Mouse (Mus musculus): Measurements from ENCODE around the gene Vdr.
"Not testable (repeated sequence)": the region's sequence is repeated elsewhere in the genome, so short reads cannot be mapped to it uniquely, and the experiment has no call there.

The Vdr gene

DNA sequence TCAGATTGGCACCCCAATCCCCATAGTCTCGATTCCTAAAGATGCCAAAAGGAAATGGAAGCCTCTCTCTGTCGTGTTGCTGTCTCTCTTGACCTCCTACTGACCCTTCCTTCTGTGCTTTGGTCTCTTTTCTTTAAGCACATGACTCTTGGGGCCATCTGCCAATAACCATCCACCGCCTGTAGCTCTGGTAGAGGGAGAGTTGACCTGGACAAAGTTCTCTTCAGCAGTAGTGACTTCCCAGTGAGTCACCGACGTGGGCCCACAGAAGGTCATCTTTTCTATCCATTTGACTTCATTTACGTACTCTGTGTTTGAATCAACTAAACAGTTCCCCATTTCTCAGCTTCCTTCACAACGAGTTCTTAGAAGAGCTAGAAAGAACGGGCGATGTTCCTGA, 30.0 kb downstream of the Vdr start:
- no peak for DNase-seq (ENCODE audit: low spot score in 2 of 2)

GRCm38 (mm10) chr15:97878696-97879328, 31.6 kb downstream of the Vdr start:
- no peak for DNase-seq (ENCODE audit: low spot score in 2 of 2)

- DNase-seq (ENCODE audit: low spot score in 2 of 2): no peak
These were observed 34.6 kb downstream of the Vdr start for GRCm38 (mm10) chr15:97875784-97876183.

- no peak for DNase-seq (ENCODE audit: low spot score in 2 of 2)
These were observed 36.7 kb downstream of the Vdr start for GRCm38 (mm10) chr15:97873717-97874116.

- no peak for DNase-seq (ENCODE audit: low spot score in 2 of 2)
These were observed 38.3 kb downstream of the Vdr start for GRCm38 (mm10) chr15:97872161-97872560.

DNA sequence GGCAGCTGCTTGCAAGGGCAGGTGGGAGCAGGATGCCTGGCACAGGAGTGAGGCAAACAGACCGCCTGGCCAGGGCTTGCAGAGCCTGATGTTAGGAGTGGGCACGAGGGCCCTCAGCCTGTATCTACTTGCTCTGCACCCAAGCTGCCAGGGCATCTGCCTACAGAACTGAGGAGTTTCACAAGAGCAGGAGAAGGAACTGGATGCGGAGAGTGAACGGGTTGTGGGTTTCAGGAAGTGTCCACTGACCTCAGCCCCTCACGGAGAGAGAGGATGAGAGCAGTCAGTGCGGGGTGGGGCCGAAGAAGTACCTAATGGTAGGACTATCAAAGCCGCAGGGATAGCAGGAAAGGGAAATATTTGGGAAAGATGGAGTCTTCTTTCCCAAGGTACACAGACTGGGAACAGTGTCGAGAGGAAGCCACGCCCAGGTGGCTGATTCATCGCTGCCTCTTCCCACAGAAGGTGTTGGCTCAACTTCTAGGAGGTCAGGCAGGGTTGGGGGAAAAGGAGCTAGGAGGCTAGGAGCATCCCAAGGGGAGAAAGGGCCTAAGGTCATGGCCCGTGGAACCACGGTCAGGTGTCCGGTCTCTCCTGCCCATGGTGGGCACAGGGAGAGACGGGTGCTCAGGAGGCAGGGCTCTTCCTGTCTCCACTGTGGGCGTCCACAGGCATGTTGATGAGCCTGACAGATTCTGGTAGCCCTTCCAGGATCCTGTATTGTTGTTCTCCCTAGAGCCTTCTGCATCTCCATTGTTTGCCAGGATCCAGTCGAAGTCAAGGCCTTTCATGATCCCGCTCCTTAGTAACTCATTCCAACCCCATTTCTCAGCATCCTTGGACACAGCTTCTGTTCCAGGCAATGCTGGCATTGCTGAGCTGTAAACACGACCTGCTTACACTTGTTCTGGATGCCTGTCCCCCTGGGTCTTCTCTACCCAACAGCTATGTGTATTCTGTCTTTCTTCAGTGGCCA, 39.1 kb downstream of the Vdr start:
- no peak for DNase-seq (ENCODE audit: low spot score in 2 of 2)

GRCm38 (mm10) chr15:97870116-97870515, 40.3 kb downstream of the Vdr start:
- not testable (repeated sequence) for DNase-seq (ENCODE audit: low spot score in 2 of 2)

DNA sequence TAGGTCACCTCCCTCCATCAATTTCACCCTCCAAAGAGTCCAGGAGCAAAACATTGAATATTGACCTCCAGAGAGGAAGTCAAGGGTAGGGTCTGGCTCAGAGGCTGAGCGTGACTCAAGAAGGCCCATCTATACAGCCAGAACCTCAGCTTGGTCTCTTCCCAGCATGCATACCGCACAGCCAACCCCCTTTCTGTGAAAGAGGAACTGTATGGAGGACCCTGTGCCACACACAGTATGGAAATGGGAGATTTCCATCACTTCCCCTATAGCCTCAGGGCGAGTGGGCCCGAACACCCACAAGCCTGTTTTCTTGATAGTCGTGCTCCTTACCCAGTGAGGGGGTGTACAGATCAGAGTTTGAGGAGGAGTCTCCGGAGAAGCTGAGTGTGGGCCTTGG, 41.4 kb downstream of the Vdr start:
- DNase-seq (ENCODE audit: low spot score in 2 of 2): no peak

DNA sequence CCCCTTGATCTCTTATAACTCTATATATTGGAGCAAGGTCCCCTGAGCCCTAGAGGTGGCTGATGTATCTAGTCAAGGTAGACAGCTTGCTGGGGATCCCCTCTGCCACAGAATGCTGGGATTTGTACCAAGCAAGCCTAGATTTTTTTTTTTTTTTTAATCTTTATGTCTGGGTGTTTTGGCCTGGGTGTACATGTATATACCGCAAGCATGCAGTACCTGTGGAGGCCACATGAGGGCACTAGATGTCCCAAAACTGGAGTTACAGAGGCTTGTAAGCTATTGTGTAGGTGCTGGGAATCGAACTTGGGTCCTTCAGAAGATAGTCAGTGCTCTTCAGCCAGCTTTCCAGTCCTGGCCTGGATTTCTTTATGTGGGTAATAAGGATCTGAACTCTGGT, 44.4 kb downstream of the Vdr start:
- DNase-seq (ENCODE audit: low spot score in 2 of 2): no peak

DNA sequence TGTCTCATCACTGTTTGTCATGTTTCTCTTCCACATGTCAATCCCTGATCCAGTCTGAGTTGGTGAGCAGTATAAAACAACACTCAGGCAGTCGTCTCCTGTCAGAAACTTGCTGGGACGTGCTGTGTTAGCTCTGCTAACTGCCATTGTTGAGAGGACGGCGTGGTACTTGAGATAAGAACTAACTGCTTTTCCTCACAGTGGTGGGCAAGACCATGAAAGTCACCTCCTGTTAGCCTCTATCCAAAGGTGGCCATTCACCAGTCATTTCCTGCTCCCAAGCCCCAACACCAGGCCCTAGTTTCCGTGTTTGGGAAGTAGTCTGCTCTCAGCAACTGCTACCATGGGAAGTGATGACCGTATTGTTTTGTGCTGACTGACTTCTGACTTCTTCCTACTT, 45.3 kb downstream of the Vdr start:
- no peak for DNase-seq (ENCODE audit: low spot score in 2 of 2)

GRCm38 (mm10) chr15:97864361-97865045, 45.9 kb downstream of the Vdr start:
- DNase-seq (ENCODE audit: low spot score in 2 of 2): no peak

GRCm38 (mm10) chr15:97863494-97863881, 46.9 kb downstream of the Vdr start:
- DNase-seq (ENCODE audit: low spot score in 2 of 2): no peak

DNA sequence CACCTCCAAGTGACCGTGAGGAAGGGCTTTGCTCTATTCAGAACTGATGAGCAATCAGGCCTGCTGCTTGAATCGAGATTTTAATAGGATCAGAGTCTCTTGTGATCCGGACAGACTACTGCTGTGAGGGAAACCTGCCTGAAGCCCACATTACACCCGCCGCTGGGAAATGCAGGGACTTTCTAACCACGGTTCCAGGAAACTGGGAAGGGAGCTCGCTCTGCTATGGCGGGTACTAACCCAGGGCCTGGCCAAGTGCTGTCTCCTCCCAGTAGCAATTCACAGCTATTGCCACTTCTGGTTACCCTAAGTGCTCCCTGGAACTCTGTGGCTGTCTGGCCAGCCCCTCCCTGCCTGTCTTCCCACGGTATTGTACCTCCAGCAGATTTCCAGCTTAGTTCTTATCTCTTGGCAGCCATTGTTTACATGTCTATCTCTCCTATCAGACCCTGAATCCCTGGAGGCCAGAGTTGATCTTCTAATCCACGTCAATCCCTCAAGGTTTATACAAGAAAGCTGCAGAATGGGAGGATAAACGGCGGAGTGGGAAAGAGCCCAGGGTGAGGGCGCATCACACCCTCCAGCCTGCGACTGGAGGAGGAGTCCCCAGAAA, 47.4 kb downstream of the Vdr start:
- DNase-seq (ENCODE audit: low spot score in 2 of 2): no peak

DNA sequence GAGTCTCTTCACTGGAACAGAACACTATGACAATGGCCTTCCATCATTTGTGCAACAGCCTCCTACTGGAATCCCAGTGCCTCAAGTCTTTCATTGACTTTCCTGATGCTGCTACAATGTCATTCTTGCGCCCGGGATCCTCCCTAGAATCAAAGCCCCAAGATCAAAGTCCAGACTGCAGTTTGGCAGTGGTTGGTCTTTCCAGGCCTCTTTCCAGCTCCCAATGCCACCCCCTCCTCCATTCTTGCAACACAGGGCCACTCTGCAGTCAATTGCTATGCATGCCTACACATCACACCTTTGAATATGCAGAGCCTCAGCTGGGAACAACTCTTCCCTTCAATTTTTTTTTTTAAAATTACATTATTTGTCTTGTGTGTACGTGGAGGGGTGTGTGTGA, 50.1 kb downstream of the Vdr start:
- no peak for DNase-seq (ENCODE audit: low spot score in 2 of 2)

GRCm38 (mm10) chr15:97858431-97858830, 52.0 kb downstream of the Vdr start:
- DNase-seq (ENCODE audit: low spot score in 2 of 2): no peak

GRCm38 (mm10) chr15:97854551-97854950, 55.9 kb downstream of the Vdr start:
- no peak for DNase-seq (ENCODE audit: low spot score in 2 of 2)

DNA sequence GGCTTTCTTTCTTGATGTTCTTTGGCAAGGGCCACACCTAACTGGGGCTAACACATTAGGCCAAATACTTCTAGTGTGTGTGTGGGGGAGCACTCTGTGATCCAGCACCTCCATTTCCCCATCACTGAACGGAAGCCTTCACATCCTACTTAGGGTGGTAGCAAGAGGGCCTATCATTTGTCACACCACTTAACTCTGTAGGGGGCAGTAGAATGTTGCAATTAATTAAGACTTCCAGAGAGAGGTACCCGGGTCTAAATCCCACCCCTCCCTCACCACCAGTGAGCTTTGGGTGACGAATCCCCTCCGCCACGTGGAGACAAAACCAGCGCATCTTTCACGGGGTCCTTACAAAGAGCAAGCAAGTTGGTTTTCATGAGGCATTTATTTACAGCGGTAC, 56.4 kb downstream of the Vdr start:
- no peak for DNase-seq (ENCODE audit: low spot score in 2 of 2)

- no peak for DNase-seq (ENCODE audit: low spot score in 2 of 2)
These were observed 58.1 kb downstream of the Vdr start for GRCm38 (mm10) chr15:97852291-97852690.

GRCm38 (mm10) chr15:97851011-97851410, 59.4 kb downstream of the Vdr start:
- no peak for DNase-seq (ENCODE audit: low spot score in 2 of 2)

GRCm38 (mm10) chr15:97850441-97850840, 60.0 kb downstream of the Vdr start:
- peak in 1 of 2 experiments; percentile 69 for DNase-seq (ENCODE audit: low spot score in 2 of 2)

- DNase-seq (ENCODE audit: low spot score in 2 of 2): peak; percentile 84 to 92
These were observed 61.1 kb downstream of the Vdr start for GRCm38 (mm10) chr15:97849116-97849911.

Measured in spleen, postnatal 4 days (tissue).